Mouse (Mus musculus) CD8-positive naive resting alpha-beta T cell, adult 57 days (primary cell): Measurements from ENCODE around the gene 4930505A04Rik. TPM values are rescaled to one million over a fixed set of nuclear protein-coding genes. Genes with fewer than 3 reads are reported as not detected.

Source experiments
- total RNA-seq: library from RNA; stranded (reverse); gene quantifications from one replicate; pipeline ENCODE4 v1.2.4, GENCODE M21; 2023

Gene 4930505A04Rik
- total RNA-seq = not detected

DNA sequence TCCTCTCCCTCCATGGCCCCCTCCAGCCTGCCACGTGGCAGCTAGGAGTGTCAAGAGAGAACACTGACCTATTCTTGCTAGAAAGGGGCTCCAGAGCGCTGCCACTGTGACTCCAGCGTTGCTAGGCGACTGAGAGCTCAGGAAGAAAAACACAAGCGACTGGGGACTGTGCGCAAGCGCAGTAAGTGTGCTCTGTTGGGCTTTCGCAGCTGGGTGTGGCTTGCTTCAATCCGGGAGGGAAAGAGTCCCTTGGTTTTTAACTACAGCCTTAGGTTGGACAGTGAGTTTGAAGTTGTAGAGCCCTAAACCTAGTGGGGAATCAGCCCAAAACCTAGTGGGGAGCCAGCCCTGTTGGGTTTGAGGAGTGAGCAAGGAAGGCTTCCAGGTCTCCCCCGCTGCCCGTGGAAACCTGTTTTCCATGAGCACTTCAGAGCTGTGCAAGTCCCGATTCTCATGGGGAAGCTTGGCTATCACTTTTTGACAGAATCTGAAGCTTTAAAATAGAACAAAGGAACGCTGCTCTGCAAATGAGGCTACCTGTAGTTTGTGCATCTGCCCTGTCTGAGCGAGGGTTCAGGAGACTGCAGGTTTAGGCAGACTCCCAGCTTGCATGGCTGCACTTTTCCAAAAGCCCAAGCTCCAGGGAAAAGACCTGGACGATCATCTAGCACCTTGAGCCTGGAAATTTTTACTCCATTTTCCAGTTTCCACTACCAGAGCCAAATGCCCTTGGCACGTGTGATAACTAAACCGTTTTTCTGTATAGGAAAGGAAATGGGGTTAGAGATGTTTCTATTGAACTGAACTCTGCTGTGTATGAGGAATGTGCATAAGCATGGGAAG, at the start of gene 4930505A04Rik:
4930505A04Rik (minus strand) TSS at position 77 of the 843 bp plus-strand sequence.

Other genes starting within 250 kb of the 4930505A04Rik start
- 298 TPM for gene Sptbn1, start 203.7 kb downstream of the 4930505A04Rik start, total RNA-seq
- 1.5 TPM for gene Acyp2, start 177.8 kb upstream of the 4930505A04Rik start, total RNA-seq